In genomic region chrX:36552055-36552587, GRCm38 (mm10) we compare ENCODE assay signal across 7 mouse cellular contexts. TPM values are rescaled to one million over a fixed set of nuclear protein-coding genes. Genes with fewer than 3 reads are reported as not detected.
A peak's percentile ranks its signal among the peaks of the same experiment; 100 is the strongest.
DNase-seq lines count a peak whose midpoint lies in the region; ATAC-seq and TF ChIP-seq lines count a peak whose summit lies in the region.

No protein-coding gene starts in this region.

- no peak for TF ChIP-seq POLR2A in testis, adult 2 months (IDR thresholded peaks at IDR 0.05; ENCODE audit: control insufficient read depth, low read depth, low read length)

- H3K4me3 ChIP-seq in midbrain, embryonic 12.5 days: no peak overlapping the region
- H3K4me3 ChIP-seq in testis, adult 2 months (ENCODE audit: control insufficient read depth, low read depth, low read length): no peak overlapping the region

- WGBS in midbrain, embryonic 12.5 days: 31% methylated on average over 5 of the region's 5 CpGs

- no peak for TF ChIP-seq CTCF in testis, adult 2 months (IDR thresholded peaks at IDR 0.05; ENCODE audit: control insufficient read depth, insufficient read depth, insufficient replicate concordance, low read depth, low read length)

- H3K9me3 ChIP-seq in midbrain, embryonic 12.5 days: no peaks in the 10 kb centered on the region

- intact Hi-C loops in gastrocnemius, postnatal 14 days (cut with DNase I; ENCODE audit: low total_unique reads): no loop called here
- intact Hi-C loops in left cerebral cortex, postnatal 36 days (cut with DNase I): no loop called here

- peak; percentile 88 for DNase-seq in NIH3T3 (ENCODE audit: low read depth)
- DNase-seq in gastrocnemius, postnatal 14 days: peak; percentile 47
- peak; percentile 15 for DNase-seq in induced T-regulatory cell, adult 2 months (ENCODE audit: low read depth)
- DNase-seq in left cerebral cortex, postnatal 36 days (ENCODE audit: low spot score in 2 of 2): peak; percentile 15 to 27

- no peak overlapping the region for H3K4me2 ChIP-seq in midbrain, embryonic 12.5 days (replicated peaks)

- H3K9ac ChIP-seq in midbrain, embryonic 12.5 days (replicated peaks): no peak overlapping the region

- no peaks in the 10 kb centered on the region for H3K36me3 ChIP-seq in midbrain, embryonic 12.5 days
- H3K36me3 ChIP-seq in testis, adult 2 months (ENCODE audit: control insufficient read depth, insufficient read depth, low read length): no peaks in the 10 kb centered on the region

- peak; percentile 56 for ATAC-seq in common myeloid progenitor, adult 5-6 weeks (replicated peaks; ENCODE audit: low read depth, poor library complexity, severe bottlenecking)
- peak; percentile 80 for ATAC-seq in midbrain, embryonic 12.5 days (ENCODE audit: low FRiP score, low read depth)

- H3K27ac ChIP-seq in midbrain, embryonic 12.5 days (replicated peaks): 0 out of 2 replicates have a peak overlapping the region, but pooled peaks have one; percentile 69
- H3K27ac ChIP-seq in testis, adult 2 months (ENCODE audit: control insufficient read depth, insufficient read depth, low read depth, low read length): peak overlapping the region; percentile 67; the same call in 1 of the 2 replicates

- no peaks in the 10 kb centered on the region for H3K27me3 ChIP-seq in midbrain, embryonic 12.5 days
- no peaks in the 10 kb centered on the region for H3K27me3 ChIP-seq in testis, adult 2 months (ENCODE audit: control insufficient read depth, insufficient read depth, low read length)

- peaks cover 9% of the 10 kb centered on the region; the same call in 1 of the 2 replicates for H3K4me1 ChIP-seq in midbrain, embryonic 12.5 days
- no peaks in the 10 kb centered on the region for H3K4me1 ChIP-seq in testis, adult 2 months (ENCODE audit: control insufficient read depth, insufficient read depth, low read length)

RNA-seq across cellular contexts. Expression of gene Pgrmc1, which starts 45.9 kb away (rescaled TPM):
- total RNA-seq in common myeloid progenitor, adult 5-6 weeks (2017): 72.3 and 76.6 TPM in 2 replicates
- 10 to 100 TPM; 17.3 to 19.0 TPM for total RNA-seq in gastrocnemius, postnatal 14 days (2021)
- 100 to 1,000 TPM; 279 to 291 TPM for total RNA-seq in left cerebral cortex, postnatal 36 days (2021)
- polyA plus RNA-seq in midbrain, embryonic 12.5 days (2016; fragmentation: Nextera tagmentation; extraction: Ambion mirVana): 458 and 475 TPM in 2 replicates
- polyA plus RNA-seq in testis, adult 2 months (2012; rRNA removed): 50.7 and 51.3 TPM in 2 replicates

Comparison
In these comparisons a context has a peak if more than half of its experiments do, and no peak if none do; other contexts are left out.
1. DNase-seq: peak in every context shown above with its lines; median percentile 88 in NIH3T3; 47 in gastrocnemius, postnatal 14 days; 21 in left cerebral cortex, postnatal 36 days; 15 in induced T-regulatory cell, adult 2 months.